Mouse (Mus musculus) layer of hippocampus, adult 11-12 months (tissue): ENCODE measurements around the gene Uso1.
A peak's percentile ranks its signal among the peaks of the same experiment; 100 is the strongest.

ENCODE experiments used
- DNase-seq: peaks from one replicate; pipeline ENCODE4 v3.0.0; 2022; ENCODE audit warnings: low spot score

Gene Uso1

DNA sequence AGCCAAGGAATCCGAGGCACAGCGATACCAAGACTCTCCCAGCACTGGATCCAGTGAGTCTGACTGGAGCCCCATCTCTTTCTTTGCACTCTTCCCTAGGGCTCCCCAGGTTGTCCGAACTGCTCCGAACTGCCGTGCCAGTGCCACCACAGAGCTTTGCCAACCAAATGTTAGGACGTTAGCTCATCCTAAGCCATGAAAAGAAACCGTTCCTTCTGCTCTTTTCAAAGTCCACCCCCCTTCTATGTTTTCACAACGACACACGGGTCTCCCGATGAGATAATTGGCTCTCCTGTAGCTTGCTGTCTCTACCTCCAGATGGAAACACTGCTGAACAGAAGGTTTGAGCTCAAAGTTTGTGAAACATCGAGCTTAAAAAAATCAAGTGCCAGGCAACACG lies 103.0 kb downstream of the Uso1 start:
- DNase-seq, result peak; percentile 46

GRCm38 (mm10) chr5:92244900-92245299 lies 107.2 kb downstream of the Uso1 start:
- DNase-seq, result no peak

DNA sequence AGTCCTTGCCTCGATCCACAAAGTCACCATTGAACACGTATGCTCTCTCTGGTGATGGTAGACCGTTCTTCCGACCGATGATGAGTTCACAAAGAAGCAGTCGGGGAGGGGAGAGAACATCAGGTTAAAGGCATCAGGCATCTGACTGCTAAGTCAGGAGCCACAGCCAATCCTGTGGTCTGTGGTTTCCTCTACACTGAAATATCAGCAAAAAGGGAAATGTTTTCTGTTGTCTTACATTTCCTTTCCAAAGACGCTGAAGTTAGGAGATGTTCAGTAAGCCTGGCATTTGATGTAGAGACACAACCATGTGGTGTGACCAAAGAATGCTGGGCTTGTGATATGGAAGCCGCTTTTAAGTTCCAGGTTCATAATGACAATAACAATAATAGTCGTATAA lies 107.7 kb downstream of the Uso1 start:
- DNase-seq, result no peak

GRCm38 (mm10) chr5:92248614-92249013 lies 110.9 kb downstream of the Uso1 start:
- DNase-seq, result no peak

DNA sequence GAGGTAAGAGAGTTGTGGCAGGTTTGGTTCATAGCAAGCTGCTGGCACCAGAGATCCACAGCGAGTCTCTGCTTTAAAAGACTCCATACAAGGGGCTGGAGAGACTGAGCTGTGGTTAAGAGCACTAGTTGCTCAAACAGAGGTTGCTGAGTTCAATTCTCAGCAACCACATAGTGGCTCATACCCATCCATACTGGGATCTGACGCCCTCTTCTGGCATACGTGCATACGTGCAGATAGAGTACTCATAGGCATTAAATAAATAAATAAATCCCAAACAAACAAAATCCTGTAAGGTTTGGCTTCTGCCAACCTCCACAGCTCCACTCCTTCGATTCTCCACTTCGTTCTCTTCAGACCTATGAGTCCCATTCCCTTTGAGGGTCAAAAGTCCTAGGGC lies 114.3 kb downstream of the Uso1 start:
- DNase-seq, result no peak
